Mouse (Mus musculus) forebrain, embryonic 13.5 days (tissue): ENCODE measurements at regions not wholly inside any gene's neighbourhood (a gene's known extent, or its start where the extent isn't known, plus 50 kb on each side); places are given as distances from the start of the nearest gene placed in this dataset.

ENCODE experiments used
- ATAC-seq: fragments of 200-750 bp; cut with Nextera tagmentation; 2 replicates; pipeline ENCODE4 v1.8.0; 2017
- H3K27ac ChIP-seq: fragments of 300-500 bp; sonication (generic); 2 replicates; pipeline ENCODE4 v1.5.1; 2015; ENCODE audit warnings: inconsistent platforms, mild to moderate bottlenecking, moderate library complexity
- H3K27me3 ChIP-seq: fragments of 300-500 bp; sonication (generic); 2 replicates; pipeline ENCODE4 v1.6.1; 2015; ENCODE audit warnings: mild to moderate bottlenecking, inconsistent platforms
- H3K36me3 ChIP-seq: fragments of 300-500 bp; sonication (generic); 2 replicates; pipeline ENCODE4 v1.6.1; 2015; ENCODE audit warnings: mild to moderate bottlenecking, inconsistent platforms; ENCODE audit not compliant: poor library complexity, severe bottlenecking
- H3K4me1 ChIP-seq: fragments of 300-500 bp; sonication (generic); 2 replicates; pipeline ENCODE4 v1.6.1; 2015; ENCODE audit warnings: inconsistent platforms
- H3K4me2 ChIP-seq: fragments of 300-500 bp; sonication (generic); 2 replicates; pipeline ENCODE4 v1.6.1; 2015; ENCODE audit warnings: inconsistent platforms, mild to moderate bottlenecking, moderate library complexity
- H3K4me3 ChIP-seq: fragments of 300-500 bp; sonication (generic); 2 replicates; pipeline ENCODE4 v1.5.1; 2015; ENCODE audit warnings: mild to moderate bottlenecking, inconsistent platforms
- H3K9ac ChIP-seq: fragments of 300-500 bp; sonication (generic); 2 replicates; pipeline ENCODE4 v1.6.1; 2015; ENCODE audit warnings: mild to moderate bottlenecking, inconsistent platforms
- H3K9me3 ChIP-seq: fragments of 300-500 bp; sonication (generic); replicated peaks from 2 replicates; pipeline ENCODE4 v1.6.1; 2016; ENCODE audit warnings: inconsistent platforms
- WGBS: fragments of 180-500 bp; shearing (Covaris S2); methylation state at CpG from one replicate; pipeline ENCODE4 v1.1.7; 2015; 5-methylcytosine and 5-hydroxymethylcytosine counted together

DNA sequence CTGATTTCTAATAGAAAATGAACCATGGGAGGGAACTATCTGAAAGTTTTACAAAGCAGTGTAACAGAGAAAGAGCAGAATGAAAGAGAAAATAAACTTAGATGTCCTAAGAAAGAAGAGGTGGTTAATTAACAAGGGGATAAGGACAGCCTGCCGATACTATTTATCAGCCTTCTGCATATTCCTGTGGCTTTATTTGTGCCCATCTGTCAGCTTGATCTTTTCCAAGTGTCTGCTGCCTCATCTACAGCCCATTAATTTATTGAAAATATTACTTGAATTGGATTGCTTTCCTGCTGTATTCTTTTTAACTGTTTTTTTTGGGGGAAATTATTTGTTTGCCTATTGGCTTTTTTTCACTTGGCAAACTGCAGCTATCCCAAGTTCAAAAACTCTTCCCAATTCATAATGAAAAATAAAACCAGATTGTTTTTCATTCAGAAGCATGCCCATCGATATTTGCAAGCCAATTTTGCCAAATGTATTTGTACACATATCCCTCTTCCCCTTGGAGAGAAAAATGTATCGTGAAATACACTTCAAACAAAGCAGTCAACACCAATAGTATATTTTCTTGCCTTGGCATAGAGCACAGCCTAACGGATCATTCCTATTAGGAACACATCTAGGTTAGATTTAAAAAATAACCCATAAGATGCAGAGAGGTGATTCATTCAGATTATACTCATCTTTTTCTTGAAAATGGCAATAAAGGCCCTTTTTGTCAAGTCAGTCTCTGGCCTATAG, 289.3 kb downstream of the Rnf152 start:
- H3K4me2 ChIP-seq = no peak overlapping the region
- no peak overlapping the region for H3K4me3 ChIP-seq
- H3K9ac ChIP-seq = no peak overlapping the region
- ATAC-seq = no peak
- no peaks in the 10 kb centered on the region for H3K27me3 ChIP-seq
- 65% methylated on average over 4 of the region's 4 CpGs for WGBS
- no peaks in the 10 kb centered on the region for H3K4me1 ChIP-seq
- no peaks in the 10 kb centered on the region for H3K36me3 ChIP-seq
- H3K27ac ChIP-seq = no peak overlapping the region
- no peaks in the 10 kb centered on the region for H3K9me3 ChIP-seq

DNA sequence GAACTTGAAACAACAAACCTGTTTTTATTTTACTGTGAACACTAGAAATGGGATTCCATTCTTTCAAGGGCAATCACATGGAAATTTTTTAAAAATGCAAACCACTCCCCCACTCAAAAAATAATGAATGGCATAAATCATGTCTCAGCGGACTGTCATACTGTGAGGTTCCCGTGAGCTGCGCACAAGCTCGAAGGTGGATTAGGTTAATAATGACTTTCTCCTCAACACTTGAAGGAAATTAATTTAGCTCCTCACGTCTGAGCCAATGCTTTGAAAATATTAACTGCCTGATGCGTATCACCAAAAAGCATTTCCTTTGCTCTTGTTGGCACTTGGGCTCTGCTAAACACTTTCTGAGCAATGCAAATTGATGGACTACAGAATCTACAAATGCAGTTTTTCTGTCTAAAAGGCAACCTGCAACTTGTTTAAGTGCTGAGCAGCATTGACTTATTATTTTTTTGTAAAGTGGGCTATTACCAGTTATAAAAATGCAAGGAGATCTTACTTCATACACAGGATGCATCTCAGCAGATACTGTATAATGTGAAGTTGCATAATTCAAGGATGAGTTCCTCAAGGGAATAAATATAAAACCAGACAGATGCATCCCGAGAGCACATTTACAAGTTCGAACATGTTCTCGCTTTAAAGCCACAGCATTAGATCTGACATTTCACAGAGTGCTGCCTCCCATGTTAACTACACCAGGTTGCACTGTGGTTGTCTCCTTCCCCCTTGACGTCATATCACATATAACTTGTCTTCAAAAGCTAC, 282.4 kb downstream of the Cdh20 start:
- no peak overlapping the region for H3K4me3 ChIP-seq
- no peaks in the 10 kb centered on the region for H3K27me3 ChIP-seq
- WGBS = 71% methylated on average over 10 of the region's 10 CpGs
- H3K4me1 ChIP-seq = no peaks in the 10 kb centered on the region
- no peak overlapping the region for H3K9ac ChIP-seq
- no peak for ATAC-seq
- H3K27ac ChIP-seq = no peak overlapping the region
- H3K36me3 ChIP-seq = no peaks in the 10 kb centered on the region
- no peaks in the 10 kb centered on the region for H3K9me3 ChIP-seq
- no peak overlapping the region for H3K4me2 ChIP-seq
